Mouse (Mus musculus) layer of hippocampus, adult 9-10 months (tissue): Measurements from ENCODE around the gene Rabep2.
"Not testable (repeated sequence)": the region's sequence is repeated elsewhere in the genome, so short reads cannot be mapped to it uniquely, and the experiment has no call there.

Source experiments
- DNase-seq: peaks from one replicate; pipeline ENCODE4 v3.0.0; 2022; ENCODE audit warnings: low spot score

Gene Rabep2

DNA sequence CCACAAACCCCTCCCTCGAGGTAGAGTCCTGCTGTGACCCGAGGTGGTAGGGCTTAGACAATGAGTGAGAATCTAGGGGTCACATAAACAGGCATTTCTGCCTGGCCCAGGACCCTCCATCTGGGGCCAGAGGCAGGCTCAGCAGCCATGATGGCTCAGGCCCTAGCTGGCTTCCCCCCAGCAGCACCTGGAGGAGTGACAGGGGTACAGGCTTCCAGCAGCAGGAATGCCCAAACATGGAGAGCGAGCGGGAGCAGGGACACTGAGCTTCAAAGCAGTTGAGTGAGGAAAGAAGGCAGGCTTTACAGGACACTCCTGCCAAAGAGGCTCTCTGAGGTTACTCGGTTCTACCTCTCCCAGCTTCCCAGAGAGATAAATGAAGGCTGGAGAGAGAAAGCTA is 36.3 kb downstream of the Rabep2 start:
- DNase-seq, result no peak

- DNase-seq, result no peak
Measured at GRCm38 (mm10) chr7:126465246-126466030, 36.9 kb downstream of the Rabep2 start.

GRCm38 (mm10) chr7:126466116-126466515 is 37.6 kb downstream of the Rabep2 start:
- DNase-seq, result no peak

DNA sequence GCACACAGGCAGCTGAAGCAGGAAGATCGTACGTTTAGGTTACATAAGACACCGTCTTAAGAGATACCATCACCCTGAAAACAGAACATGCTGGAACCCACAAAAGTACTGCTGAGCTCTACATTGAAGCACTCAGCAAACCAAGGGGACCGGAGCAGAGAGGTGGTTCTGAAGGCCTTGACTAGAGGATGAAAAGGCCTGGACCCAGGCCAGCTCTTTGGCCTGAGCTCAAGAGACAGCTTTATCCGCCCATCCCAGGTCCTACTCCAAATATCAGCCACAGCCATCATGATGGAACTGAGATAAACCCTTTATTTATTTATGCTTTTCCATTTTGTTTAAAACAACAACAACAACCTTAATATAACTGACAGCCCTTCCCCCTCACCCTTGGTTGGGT is 38.1 kb downstream of the Rabep2 start:
- DNase-seq, result no peak

- DNase-seq, result no peak
Measured at GRCm38 (mm10) chr7:126467271-126467670, 38.7 kb downstream of the Rabep2 start.

GRCm38 (mm10) chr7:126467834-126468627 is 39.5 kb downstream of the Rabep2 start:
- DNase-seq, result no peak

DNA sequence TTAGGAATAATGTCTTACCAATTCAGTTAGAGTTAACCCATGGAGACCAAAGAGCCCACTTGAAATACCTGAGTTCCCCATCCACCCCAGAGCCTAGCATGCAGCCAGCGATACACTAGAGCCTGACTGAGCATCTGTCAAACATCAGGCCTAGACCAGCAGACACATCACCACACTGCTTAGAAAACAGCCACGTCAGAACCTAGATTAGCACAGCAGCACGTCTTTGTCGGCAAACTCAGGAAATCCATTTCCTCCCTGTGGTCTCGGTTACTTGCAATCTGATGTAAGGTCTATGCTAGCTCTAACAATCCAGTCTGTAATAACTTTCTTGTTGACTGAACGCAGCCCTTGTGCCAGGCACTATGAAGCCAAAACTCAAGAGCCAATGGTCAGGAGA is 41.5 kb downstream of the Rabep2 start:
- no peak for DNase-seq

DNA sequence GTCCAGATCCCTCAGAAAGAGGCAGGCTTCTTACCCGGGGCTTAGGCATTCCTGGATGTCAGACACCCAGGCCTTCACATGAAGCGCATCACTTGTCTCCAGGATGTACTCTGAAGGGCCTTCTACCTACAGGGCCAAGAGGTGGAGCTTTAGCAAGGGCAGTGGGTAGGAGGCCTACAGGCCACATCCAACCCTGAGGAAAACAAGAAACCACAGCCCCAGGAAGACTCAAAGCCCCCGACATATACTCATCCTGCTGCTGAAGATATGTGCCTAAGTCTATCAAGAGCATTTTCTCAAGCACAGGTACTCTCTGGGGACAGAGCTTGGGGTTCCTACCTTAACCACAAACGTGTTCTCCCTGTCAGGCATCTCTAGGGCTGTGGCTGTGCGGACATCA is 42.8 kb downstream of the Rabep2 start:
- no peak for DNase-seq

DNA sequence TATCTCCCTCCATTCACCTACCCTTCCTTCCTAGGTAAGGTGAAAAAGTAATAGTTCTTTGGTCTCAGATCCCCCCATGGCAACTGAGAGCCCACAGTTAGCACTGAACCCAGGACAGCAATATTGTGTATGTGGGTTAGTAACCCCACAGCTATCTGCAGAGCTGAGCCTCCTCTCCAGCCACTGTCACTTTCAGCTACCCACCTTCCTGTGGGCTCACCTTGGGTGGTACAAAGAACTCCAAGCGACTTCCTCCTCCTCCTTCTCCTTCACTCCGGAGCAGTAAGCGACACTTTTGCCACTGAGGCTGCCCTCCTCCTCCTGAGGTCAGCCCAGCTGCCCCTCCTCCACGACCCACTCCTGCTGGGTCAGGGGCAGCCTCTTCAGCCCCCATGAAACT is 43.3 kb downstream of the Rabep2 start:
- no peak for DNase-seq

- DNase-seq, result no peak
Measured at GRCm38 (mm10) chr7:126472306-126472705, 43.7 kb downstream of the Rabep2 start.

DNA sequence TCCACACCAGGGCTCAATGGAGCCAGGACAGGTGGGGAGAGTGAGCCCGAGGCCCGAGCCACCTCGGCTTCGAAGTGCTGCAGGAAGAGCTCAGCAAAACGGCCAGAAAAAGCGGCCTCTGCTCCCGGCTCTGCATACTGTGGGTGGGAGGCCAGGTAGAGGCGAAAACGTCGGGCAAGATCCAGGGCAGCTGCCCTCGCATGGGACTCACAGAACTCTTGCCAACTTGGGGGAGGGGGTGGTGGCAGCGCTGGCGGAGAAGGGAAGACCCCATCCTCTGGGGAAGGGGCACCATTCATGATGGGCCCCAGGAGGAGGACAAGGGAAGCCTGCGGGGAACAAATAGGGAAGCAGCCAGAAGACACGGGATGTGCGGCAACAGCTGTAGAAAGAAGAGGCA is 44.2 kb downstream of the Rabep2 start:
- DNase-seq, result no peak

DNA sequence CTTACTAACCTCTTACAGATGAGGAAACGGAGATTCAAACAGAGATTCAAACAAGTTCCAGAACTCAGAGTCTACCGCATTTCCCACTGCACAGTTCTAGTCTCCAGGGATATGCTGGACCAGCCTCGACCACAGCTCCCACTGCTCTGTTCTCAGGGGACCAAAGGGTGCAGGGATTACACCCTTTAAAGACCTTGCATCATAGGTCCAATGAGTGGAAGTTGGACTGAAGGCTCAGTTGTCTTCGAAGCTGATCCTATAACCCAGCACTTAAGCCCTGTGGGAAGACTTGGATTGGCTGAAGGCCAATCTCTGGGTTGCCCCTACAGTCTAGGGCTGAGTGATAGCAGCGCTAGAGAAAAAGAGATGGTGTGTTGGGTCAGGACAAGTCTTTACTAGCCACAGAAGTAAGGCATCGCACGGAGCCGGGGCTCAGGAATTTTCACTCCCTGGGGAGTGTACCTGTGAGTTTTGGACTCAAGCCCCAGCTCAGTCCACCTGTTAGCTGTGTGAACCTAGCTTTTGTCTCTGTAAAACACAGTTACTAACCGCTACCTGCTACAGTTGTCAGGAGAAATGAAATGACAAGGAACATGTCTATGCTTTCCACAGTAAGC is 45.0 kb downstream of the Rabep2 start:
- no peak for DNase-seq

GRCm38 (mm10) chr7:126474486-126474955 is 46.0 kb downstream of the Rabep2 start:
- DNase-seq, result no peak

GRCm38 (mm10) chr7:126474993-126475581 is 46.5 kb downstream of the Rabep2 start, which contains the start of gene Sh2b1:
TSS of gene Sh2b1 (minus strand) at chr7:126475424.
- peak; percentile 84 for DNase-seq

DNA sequence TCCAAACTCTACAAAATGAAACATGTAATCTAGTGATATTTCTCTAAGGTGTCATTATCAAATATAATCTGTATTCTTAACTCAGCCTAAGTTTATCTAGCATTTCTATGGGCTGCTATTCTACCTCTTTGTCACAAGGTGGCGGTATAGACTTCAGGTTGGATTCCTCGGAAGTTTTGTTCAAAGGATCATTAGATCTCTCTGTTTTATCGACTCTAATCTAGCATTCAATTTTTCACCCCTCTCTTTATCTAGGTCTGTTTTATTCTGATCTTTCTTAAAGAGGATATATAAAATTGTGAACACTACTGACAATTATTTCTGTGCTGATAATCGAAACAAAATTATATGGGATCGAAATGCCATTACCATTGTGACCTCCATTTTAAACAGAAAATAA is 53.1 kb downstream of the Rabep2 start:
- no peak for DNase-seq

- DNase-seq, result no peak
Measured at GRCm38 (mm10) chr7:126482392-126482871, 53.9 kb downstream of the Rabep2 start.

DNA sequence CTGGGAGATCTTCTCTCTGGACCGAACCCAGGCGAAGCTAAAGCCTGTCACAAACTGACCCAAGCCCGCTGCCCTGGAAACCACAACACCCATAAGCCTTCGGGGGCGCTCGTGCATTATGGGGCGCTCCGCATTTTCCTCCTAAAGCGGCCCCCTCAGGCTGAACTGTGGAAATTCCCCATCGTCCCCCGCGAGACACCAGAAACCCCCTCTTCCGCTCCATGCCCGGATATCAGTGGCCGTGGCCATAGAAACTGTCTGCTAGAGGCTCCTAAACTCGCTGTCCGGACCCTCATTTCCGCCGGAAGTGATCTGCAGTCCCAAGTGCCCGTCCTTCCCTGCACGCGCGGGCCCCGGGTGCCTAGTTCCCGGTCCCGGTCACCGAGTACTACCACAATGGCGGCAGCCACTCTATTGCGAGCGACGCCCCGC is 58.5 kb downstream of the Rabep2 start, which contains the start of gene Tufm:
Gene Tufm (plus strand): TSS at position 310 of the 432 bp plus-strand sequence.
- DNase-seq, result peak; percentile 94

DNA sequence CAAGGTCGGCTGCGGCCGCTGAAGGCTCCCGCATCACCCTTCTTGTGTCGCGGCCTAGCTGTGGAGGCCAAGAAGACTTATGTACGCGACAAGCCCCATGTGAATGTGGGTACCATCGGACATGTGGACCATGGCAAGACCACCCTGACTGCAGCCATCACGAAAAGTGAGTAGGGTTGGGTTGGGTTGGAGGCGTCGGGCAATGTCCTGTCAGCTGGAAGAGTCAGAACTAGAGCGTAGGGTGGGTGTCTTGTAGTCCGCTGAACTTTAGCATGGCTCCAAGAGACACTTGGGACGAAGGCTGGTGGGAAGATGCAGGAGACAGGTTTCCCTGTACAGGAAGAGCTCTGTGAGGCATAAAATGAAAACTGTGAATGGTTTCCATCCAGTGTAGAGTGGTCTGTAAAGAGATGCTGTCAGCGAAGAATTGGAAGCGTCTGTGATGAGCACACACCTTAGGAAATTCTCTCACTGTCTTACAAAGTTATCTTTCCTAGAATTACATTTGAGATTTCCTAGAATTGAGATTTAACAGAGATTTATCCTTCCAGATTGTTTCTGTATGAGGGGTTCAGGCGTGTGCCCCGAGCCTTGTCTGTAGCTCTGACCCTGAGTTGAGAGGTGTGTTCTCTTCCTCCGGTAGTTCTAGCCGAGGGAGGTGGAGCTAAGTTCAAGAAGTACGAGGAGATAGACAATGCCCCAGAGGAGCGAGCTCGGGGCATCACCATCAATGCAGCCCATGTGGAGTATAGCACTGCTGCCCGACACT is 59.2 kb downstream of the Rabep2 start:
- not testable (repeated sequence) for DNase-seq

GRCm38 (mm10) chr7:126491005-126491404 is 62.4 kb downstream of the Rabep2 start:
- no peak for DNase-seq

DNA sequence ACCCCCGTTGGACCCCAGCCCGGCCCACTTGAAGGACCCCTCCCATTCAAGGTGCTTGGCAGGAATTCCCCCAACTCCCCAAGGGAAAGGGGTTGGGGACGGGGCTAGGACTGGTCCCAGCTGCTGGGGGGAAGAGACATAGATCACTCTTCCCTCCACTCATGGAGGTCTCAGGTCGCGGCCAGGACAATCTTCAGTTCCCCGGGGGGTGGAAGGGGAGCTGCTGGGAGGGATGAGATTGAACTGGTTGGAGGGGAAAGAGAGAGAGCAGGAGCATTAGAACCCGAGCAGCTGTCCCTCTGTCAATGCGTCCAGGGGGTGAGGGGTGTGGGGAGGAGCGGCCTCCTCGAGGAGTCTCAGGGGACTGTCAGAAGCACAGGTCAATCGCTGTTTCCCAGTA is 63.4 kb downstream of the Rabep2 start:
- no peak for DNase-seq

DNA sequence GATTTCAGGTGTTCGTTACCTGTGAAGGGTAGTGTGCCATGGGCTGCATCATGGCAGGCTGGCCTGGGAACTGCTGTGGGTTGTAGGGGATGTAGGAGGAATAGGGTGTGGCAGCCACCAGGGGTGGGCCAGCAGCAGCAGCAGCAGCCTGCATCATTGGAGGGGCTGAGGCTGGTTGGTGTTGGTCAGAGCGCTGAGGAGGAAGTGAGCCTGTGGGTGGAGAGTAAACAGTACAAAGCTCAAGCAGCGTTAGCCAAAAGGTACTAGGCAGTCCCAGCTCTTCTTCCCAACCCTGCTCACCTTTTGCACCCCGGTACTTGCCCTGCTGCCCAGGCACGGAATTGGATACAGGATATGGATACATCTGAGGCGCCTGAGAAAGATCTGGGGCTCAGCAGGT is 65.6 kb downstream of the Rabep2 start:
- DNase-seq, result no peak
